Mouse (Mus musculus) embryonic facial prominence, embryonic 12.5 days (tissue): ENCODE measurements around the gene Txndc2. TPM values are rescaled to one million over a fixed set of nuclear protein-coding genes. Genes with fewer than 3 reads are reported as not detected.
"Not testable (repeated sequence)": the region's sequence is repeated elsewhere in the genome, so short reads cannot be mapped to it uniquely, and the experiment has no call there.

Source experiments
- ATAC-seq: fragments of 200-750 bp; cut with Nextera tagmentation; 2 replicates; pipeline ENCODE4 v1.8.0; 2017; ENCODE audit not compliant: insufficient number of reproducible peaks, insufficient read depth, low FRiP score, low TSS enrichment
- H3K27ac ChIP-seq: fragments of 300-500 bp; sonication (generic); 2 replicates; pipeline ENCODE4 v1.5.1; 2016; ENCODE audit warnings: mild to moderate bottlenecking
- H3K27me3 ChIP-seq: fragments of 300-500 bp; sonication (generic); 2 replicates; pipeline ENCODE4 v1.6.1; 2016; ENCODE audit warnings: mild to moderate bottlenecking, moderate library complexity
- H3K36me3 ChIP-seq: fragments of 300-500 bp; sonication (generic); 2 replicates; pipeline ENCODE4 v1.6.1; 2016; ENCODE audit warnings: mild to moderate bottlenecking
- H3K4me1 ChIP-seq: fragments of 300-500 bp; sonication (generic); 2 replicates; pipeline ENCODE4 v1.6.1; 2016
- H3K4me2 ChIP-seq: fragments of 300-500 bp; sonication (generic); replicated peaks from 2 replicates; pipeline ENCODE4 v1.6.1; 2016; ENCODE audit warnings: mild to moderate bottlenecking, moderate library complexity
- H3K4me3 ChIP-seq: fragments of 300-500 bp; sonication (generic); 2 replicates; pipeline ENCODE4 v1.5.1; 2016; ENCODE audit warnings: mild to moderate bottlenecking
- H3K9ac ChIP-seq: fragments of 300-500 bp; sonication (generic); 2 replicates; pipeline ENCODE4 v1.6.1; 2016; ENCODE audit warnings: mild to moderate bottlenecking, moderate library complexity
- H3K9me3 ChIP-seq: fragments of 300-500 bp; sonication (generic); 2 replicates; pipeline ENCODE4 v1.6.1; 2016; ENCODE audit warnings: mild to moderate bottlenecking, moderate library complexity
- WGBS: fragments of 180-500 bp; shearing (Covaris S2); methylation state at CpG from one replicate; pipeline ENCODE4 v1.1.7; 2016; 5-methylcytosine and 5-hydroxymethylcytosine counted together
- polyA plus RNA-seq: library from polyadenylated mRNA; unstranded; fragments of >200 nt; fragmentation: Nextera tagmentation; extraction: Ambion mirVana; gene quantifications from 2 replicates; pipeline ENCODE4 v1.2.1, GENCODE M21; 2016

Txndc2 gene
- polyA plus RNA-seq, 1 experiment from 2014 or later, result 0.14 TPM

DNA sequence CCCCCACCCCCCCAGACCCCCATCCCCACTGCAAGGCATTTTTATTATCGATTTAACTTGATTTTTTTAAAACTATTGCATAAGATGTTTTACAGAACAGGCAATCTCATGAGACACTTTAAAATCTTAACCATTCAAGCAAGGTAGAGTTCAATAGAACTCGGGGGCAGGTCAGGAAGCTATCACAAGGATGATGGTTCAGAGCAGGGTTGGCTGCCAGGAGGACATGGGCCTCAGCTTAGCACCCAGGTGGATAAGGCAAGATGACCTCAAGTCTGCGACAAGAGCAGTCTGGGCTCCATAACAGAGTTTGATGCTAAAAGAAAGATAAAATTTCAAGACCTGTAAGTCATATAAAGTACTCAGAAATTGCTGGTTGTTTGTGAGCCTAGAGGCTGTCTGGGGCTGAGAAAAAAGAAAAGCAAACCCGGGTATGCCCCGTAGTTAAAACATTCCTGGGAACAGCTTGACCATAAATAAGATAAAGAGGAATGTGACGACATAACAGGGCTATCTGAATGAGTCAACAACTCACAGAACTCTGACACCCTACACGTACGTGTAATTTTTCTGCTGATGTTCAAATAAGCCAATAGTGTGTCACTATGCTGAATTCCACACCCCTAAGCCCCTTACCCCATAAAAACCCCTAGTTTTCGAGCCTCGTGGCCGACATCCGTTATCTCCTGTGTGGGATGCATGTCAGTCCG, 13.0 kb downstream of the Txndc2 start:
- H3K4me2 ChIP-seq, H3K4me1 ChIP-seq, H3K9me3 ChIP-seq, H3K9ac ChIP-seq, H3K27ac ChIP-seq, H3K4me3 ChIP-seq, ATAC-seq, H3K36me3 ChIP-seq, H3K27me3 ChIP-seq: not testable (repeated sequence)
- WGBS, result 83% methylated on average over 13 of the region's 13 CpGs

DNA sequence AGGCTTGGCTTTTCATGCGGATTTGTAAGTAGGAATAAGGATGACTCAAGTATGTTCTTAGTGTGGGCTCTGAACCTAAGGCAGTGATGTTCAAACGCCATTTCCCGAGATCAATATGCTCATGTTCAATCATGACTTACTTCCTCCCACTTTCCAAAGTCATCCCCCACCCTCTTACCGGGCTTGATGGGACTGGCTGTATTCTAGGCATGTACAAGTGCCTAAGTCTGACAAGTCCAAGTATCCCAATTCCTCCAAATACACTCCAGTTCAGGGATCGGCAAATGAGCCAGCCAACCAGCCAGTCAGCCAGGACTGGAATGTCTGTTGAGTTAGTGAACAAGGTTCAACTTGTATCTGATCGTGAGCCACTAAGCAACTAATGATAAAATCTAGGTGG, 15.7 kb downstream of the Txndc2 start:
- Histone ChIP-seq H3K27ac (no peak overlapping the region), H3K4me2 (no peak overlapping the region), H3K36me3 (no peaks in the 10 kb centered on the region), H3K9me3 (no peaks in the 10 kb centered on the region), H3K27me3 (no peaks in the 10 kb centered on the region), H3K4me1 (no peaks in the 10 kb centered on the region), H3K4me3 (no peak overlapping the region), H3K9ac (no peak overlapping the region)
- 90% methylated on average over 6 of the region's 6 CpGs for WGBS
- no peak for ATAC-seq

DNA sequence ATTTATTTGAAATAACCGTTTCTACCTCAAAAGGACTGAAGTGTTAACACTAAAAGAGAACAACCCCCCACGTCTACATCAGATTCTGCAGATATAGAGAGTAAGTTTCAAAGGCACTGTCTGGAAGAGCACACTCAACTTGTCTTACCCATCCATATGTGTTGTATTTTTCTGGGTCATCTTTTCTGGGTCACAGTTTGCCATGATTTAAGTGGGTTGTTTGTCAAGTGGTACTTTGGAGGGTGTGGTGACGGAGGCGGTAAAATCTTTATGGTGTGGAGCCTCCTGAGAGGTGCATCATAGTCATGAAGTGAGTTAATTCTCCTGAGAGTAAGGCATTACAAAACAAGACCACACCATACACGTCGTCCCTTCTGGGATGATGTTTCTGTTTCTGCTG, 16.4 kb downstream of the Txndc2 start:
- H3K9ac ChIP-seq, result no peak overlapping the region
- no peaks in the 10 kb centered on the region for H3K27me3 ChIP-seq
- 86% methylated on average over 6 of the region's 6 CpGs for WGBS
- H3K36me3 ChIP-seq, result no peaks in the 10 kb centered on the region
- no peak overlapping the region for H3K27ac ChIP-seq
- H3K4me2 ChIP-seq, result no peak overlapping the region
- no peak overlapping the region for H3K4me3 ChIP-seq
- H3K4me1 ChIP-seq, result no peaks in the 10 kb centered on the region
- no peaks in the 10 kb centered on the region for H3K9me3 ChIP-seq
- no peak for ATAC-seq

DNA sequence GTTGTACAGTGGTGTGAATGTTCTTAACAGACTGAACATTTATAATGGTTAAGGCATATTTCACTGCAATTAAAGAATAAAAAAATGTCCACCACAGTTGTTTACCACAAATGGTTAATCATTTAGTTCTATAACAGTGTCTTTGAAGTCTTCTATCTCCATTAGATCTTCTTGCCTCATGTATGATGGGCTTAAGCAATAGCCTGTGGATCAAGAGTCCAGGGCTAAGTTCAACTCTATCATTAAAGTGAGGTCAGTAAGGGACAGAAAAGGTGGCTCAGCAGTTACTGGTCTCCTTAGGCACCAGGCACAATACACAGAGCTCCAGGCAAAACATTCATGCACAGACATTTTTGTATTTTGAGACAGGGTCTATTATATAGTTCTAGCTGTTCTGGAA, 18.8 kb downstream of the Txndc2 start:
- Histone ChIP-seq H3K9ac (no peak overlapping the region), H3K4me2 (no peak overlapping the region), H3K4me3 (no peak overlapping the region), H3K4me1 (no peaks in the 10 kb centered on the region), H3K27me3 (no peaks in the 10 kb centered on the region), H3K36me3 (no peaks in the 10 kb centered on the region), H3K9me3 (no peaks in the 10 kb centered on the region), H3K27ac (no peak overlapping the region)
- no peak for ATAC-seq

DNA sequence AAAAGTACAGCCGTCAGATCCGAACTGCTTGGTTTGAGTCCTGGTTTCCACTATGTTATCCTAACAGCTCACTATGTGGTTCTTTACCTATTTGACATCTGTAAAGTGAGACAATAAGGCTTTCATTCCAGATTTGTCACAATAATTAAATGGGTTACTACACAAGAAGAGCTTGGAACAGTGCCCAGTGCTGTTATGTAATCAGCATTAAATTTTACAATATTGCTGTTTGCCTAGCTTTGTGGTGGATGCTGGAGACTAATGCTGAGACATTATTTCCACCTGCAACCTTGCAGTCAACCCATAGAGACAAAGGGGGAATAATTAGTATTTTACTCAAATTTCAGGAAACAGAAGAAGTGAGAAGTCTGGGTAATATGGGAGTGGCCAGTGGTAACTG, 23.5 kb downstream of the Txndc2 start:
- Histone ChIP-seq H3K4me3 (no peak overlapping the region), H3K9me3 (no peaks in the 10 kb centered on the region), H3K9ac (no peak overlapping the region), H3K27ac (no peak overlapping the region), H3K4me1 (peaks cover 5% of the 10 kb centered on the region; the same call in 1 of the 2 replicates), H3K27me3 (no peaks in the 10 kb centered on the region), H3K36me3 (no peaks in the 10 kb centered on the region), H3K4me2 (no peak overlapping the region)
- no peak for ATAC-seq
- WGBS, result 89% methylated on average over 2 of the region's 2 CpGs

DNA sequence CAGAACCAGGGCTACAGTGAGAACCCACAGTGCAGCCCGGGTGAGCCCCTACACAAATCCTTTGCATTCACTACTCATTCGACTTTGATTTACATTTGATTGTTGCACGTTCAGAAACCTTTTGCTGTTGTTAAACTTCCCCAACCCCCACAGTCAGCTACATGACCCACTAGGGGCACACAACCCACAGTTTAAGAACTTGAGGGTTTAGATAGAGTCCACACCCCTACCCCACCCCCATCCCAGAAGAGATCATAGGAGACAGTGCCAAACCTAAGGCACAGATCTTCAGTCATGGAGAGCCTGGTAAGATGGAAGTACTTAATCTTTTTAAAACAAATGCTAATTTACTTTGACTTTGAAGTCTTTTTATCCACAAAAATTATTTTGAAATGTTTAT, 26.3 kb downstream of the Txndc2 start:
- no peak overlapping the region for H3K4me3 ChIP-seq
- peaks cover 15% of the 10 kb centered on the region for H3K4me1 ChIP-seq
- no peak for ATAC-seq
- H3K9ac ChIP-seq, result no peak overlapping the region
- no peaks in the 10 kb centered on the region for H3K27me3 ChIP-seq
- H3K36me3 ChIP-seq, result no peaks in the 10 kb centered on the region
- 50% methylated on average over 3 of the region's 3 CpGs for WGBS
- H3K9me3 ChIP-seq, result no peaks in the 10 kb centered on the region
- no peak overlapping the region for H3K4me2 ChIP-seq
- no peak overlapping the region for H3K27ac ChIP-seq

DNA sequence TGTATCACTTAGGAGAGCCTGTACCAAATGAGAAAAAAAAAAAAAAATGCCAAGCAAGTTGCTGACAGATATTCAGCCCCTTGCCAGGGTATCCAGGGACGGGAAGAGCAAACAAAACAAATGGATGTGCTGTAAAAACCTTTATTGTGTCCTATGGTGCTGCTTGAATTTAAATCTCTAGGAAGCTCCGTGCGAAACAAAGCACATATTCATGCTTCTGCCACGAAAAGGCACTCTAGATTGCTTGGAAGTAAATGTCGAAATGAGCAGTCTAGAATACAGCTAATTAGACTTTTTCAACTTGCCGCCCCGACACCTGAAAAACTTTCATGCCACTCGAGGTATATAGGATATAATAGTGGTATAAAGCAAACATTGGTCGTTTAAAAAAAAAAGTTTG, 27.5 kb downstream of the Txndc2 start:
- Histone ChIP-seq H3K4me2 (peak overlapping the region; percentile 60), H3K4me1 (peaks cover 23% of the 10 kb centered on the region), H3K4me3 (peak overlapping the region; percentile 96), H3K27me3 (no peaks in the 10 kb centered on the region), H3K27ac (peak overlapping the region; percentile 100), H3K9ac (peak overlapping the region; percentile 99), H3K9me3 (no peaks in the 10 kb centered on the region), H3K36me3 (no peaks in the 10 kb centered on the region)
- 1% methylated on average over 9 of the region's 9 CpGs for WGBS
- ATAC-seq, result no peak

DNA sequence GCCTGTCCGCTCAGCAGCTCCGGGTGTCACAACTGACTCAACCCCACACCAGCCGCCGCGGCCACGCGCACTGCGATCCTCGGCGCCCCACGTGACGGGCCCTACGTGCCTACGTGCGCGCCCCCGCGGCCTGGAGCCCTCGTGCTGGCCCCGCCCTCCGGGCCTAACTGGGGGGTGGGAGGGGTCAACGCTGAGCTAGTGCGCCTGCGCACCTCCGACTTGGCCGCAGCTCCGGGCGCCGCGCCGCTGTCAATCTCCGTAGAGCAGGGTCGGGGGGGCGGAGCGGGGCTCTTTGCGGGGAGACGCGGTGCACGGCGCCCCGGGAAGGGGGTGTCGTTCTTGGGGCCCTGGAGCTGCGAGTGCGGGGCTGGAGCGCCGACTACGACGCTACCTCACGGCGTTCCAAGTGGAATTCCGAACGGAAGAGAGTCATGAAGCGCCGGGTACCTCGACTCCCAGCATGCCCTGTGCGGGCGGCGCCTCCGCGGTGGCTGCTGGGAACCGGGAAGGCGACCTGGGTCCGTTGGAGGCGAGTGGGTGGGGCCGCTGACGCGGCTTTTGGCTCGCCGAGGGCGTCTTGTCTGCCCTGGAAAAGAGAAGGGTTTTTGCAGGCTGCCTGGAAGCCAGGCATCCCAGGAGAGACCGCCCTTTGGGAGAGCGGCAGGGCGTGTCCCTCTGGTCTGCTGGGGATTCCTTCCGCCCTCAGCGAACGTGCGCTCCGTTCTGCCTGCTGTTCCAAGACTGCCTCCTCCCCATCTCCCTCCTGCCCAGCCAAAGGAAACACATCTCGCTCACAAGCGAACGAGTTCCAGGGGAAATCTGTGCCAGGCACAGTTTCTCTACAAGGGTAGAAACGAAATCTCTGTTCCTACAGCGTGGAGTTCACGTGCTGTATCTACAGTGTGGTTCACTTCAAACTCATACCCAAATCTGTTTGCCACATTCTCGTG, 28.2 kb downstream of the Txndc2 start, which contains the start of gene Vapa:
TSS of gene Vapa (minus strand) at position 93 of the 950 bp plus-strand sequence.
- WGBS, result under 1% methylated on average over 80 of the region's 85 CpGs
- no peaks in the 10 kb centered on the region for H3K9me3 ChIP-seq
- peaks cover 30% of the 10 kb centered on the region for H3K4me1 ChIP-seq
- peak within 1 kb of the TSS; percentile 96 for H3K4me3 ChIP-seq
- H3K9ac ChIP-seq, result peak within 1 kb of the TSS; percentile 99
- no peaks in the 10 kb centered on the region for H3K36me3 ChIP-seq
- ATAC-seq, result peak; percentile 91
- peak within 1 kb of the TSS; percentile 60 for H3K4me2 ChIP-seq
- H3K27ac ChIP-seq, result peak within 1 kb of the TSS; percentile 100
- no peaks in the 10 kb centered on the region for H3K27me3 ChIP-seq

DNA sequence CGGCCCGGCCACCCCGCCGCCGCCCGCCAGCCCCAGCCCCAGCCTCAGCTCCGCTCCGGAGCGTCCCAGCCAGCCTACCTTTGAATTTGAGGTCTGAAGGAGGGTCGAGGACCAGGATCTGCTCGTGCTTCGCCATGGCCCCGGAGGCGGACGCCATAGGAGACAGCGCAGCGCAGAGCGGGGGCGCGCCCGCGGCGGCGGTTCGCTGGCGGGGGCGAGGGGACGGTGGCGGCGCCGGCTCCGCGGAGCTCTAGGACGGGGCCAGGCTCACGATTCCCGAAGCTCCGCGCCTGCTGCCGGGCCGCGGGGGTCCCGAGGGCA, 28.9 kb downstream of the Txndc2 start:
- Histone ChIP-seq H3K9ac (peak overlapping the region; percentile 99), H3K9me3 (no peaks in the 10 kb centered on the region), H3K36me3 (no peaks in the 10 kb centered on the region), H3K4me1 (peaks cover 36% of the 10 kb centered on the region), H3K4me2 (peak overlapping the region; percentile 60), H3K4me3 (peak overlapping the region; percentile 96), H3K27ac (peak overlapping the region; percentile 100), H3K27me3 (no peaks in the 10 kb centered on the region)
- ATAC-seq, result peak; percentile 68
- WGBS, result 0% methylated on average over 29 of the region's 42 CpGs

DNA sequence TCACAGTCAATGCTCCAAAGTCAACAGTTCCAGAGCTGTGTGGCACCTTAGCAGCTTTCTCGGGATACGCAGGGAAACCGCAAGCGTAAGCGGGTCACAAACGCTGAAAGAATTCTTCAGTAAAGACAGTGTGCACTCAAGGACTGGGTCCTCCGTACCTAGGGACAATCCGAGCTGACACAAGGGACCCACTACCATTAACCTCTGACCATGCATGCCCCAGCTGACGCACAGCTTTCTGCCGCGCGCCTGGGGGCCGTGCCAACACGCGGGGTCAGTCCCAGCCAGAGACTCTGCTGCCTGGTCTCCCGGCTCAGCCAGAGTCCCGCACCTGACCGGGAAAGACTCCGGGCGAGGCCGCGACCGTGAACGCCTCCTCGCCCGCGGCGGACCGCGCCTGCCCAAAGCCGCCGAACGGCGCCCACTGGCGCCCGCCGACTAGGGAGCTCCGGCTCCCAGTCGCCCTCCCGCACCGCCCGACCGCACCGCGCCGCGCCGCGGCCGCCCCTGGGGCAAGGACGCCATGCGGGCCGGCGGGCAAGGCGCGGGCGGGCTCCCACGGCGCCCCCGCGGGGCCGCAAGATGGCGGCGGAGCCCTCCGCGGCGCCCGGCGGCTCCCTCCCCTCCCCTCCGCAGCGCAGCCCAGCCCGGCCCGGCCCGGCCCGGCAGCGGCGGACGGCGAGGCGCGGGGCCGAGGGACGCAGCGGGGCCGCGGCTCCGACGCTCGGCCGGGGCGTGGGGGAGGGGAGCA, 29.4 kb downstream of the Txndc2 start:
- under 1% methylated on average over 64 of the region's 91 CpGs for WGBS
- H3K4me1 ChIP-seq, result peaks cover 39% of the 10 kb centered on the region
- peak overlapping the region; percentile 99 for H3K9ac ChIP-seq
- H3K27ac ChIP-seq, result peak overlapping the region; percentile 100
- H3K27me3 ChIP-seq, result no peaks in the 10 kb centered on the region
- no peaks in the 10 kb centered on the region for H3K36me3 ChIP-seq
- H3K4me2 ChIP-seq, result peak overlapping the region; percentile 60
- ATAC-seq, result no peak
- peak overlapping the region; percentile 96 for H3K4me3 ChIP-seq
- no peaks in the 10 kb centered on the region for H3K9me3 ChIP-seq

DNA sequence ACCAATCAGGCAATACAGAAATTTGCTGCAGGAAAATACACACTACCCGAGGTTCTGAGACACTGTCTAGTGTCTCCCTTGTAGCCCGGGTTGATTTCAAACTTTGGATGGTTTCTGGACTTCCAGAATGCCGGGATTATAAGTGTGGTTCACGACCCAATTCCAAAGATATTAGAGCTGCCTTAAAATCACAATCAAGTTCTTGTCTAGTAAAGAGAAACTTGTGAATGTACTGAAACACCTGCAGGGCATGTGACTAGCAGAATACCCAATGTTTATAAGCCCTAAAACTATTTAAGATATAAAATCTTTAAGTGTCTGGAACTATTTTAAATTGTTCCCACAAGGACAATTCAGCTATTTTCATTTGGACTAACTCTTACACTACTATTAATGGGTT, 30.2 kb downstream of the Txndc2 start:
- peaks cover 39% of the 10 kb centered on the region for H3K4me1 ChIP-seq
- H3K9me3 ChIP-seq, result no peaks in the 10 kb centered on the region
- ATAC-seq, result no peak
- peak overlapping the region; percentile 99; the same call in 1 of the 2 replicates for H3K9ac ChIP-seq
- H3K4me2 ChIP-seq, result peak overlapping the region; percentile 60
- 7% methylated on average over 4 of the region's 4 CpGs for WGBS
- no peaks in the 10 kb centered on the region for H3K27me3 ChIP-seq
- H3K36me3 ChIP-seq, result no peaks in the 10 kb centered on the region
- H3K27ac ChIP-seq, result no peak overlapping the region
- H3K4me3 ChIP-seq, result peak overlapping the region; percentile 96
